Mouse (Mus musculus) ES-E14 (cell line): ENCODE data around the gene Zfpm1. TPM values are rescaled to one million over a fixed set of nuclear protein-coding genes. Genes with fewer than 3 reads are reported as not detected.

ENCODE experiments used
- DNase-seq: peaks from one replicate; pipeline ENCODE4 v3.0.0-alpha.2; 2013; ENCODE audit warnings: low read depth, low spot score
- H3K27ac ChIP-seq: 2 replicates; pipeline ENCODE4 v1.5.1; 2012; ENCODE audit warnings: low read depth, mild to moderate bottlenecking, low read length, moderate library complexity, mixed read lengths; ENCODE audit not compliant: poor library complexity, insufficient read depth, severe bottlenecking
- H3K36me3 ChIP-seq: 2 replicates; pipeline ENCODE4 v1.6.1; 2012; ENCODE audit warnings: mild to moderate bottlenecking, low read length, moderate library complexity, mixed read lengths; ENCODE audit not compliant: control insufficient read depth, poor library complexity, insufficient read depth, severe bottlenecking
- H3K4me1 ChIP-seq, 2 experiments: fragments of 150-350 bp in 1 of 2; sonication (generic) in 1 of 2; 2 replicates each; pipeline ENCODE4 v1.6.1; 2012; ENCODE audit warnings: low read length in 2 of 2, mild to moderate bottlenecking in 1 of 2, mixed read lengths in 1 of 2; ENCODE audit not compliant: control insufficient read depth in 2 of 2, insufficient read depth in 2 of 2, poor library complexity in 1 of 2
- H3K4me3 ChIP-seq, 2 experiments: fragments of 150-350 bp in 1 of 2; sonication (generic) in 1 of 2; 2 replicates each; pipeline ENCODE4 v1.5.1; 2012; ENCODE audit warnings: low read length in 2 of 2, low read depth in 1 of 2, mild to moderate bottlenecking in 1 of 2, mixed read lengths in 1 of 2; ENCODE audit not compliant: insufficient read depth in 1 of 2, poor library complexity in 1 of 2, severe bottlenecking in 1 of 2
- H3K9ac ChIP-seq: 2 replicates; pipeline ENCODE4 v1.6.1; 2012; ENCODE audit warnings: low read depth, mild to moderate bottlenecking, low read length, mixed read lengths; ENCODE audit not compliant: poor library complexity, insufficient read depth, severe bottlenecking
- H3K9me3 ChIP-seq: fragments of 150-350 bp; sonication (generic); 2 replicates; pipeline ENCODE4 v1.6.1; 2012; ENCODE audit warnings: low read depth, mild to moderate bottlenecking, low read length; ENCODE audit not compliant: control insufficient read depth, insufficient read depth
- CHD2 ChIP-seq: IDR thresholded peaks from 2 replicates; pipeline ENCODE4 v1.6.1; 2014; ENCODE audit warnings: mild to moderate bottlenecking, low read depth, low read length, inconsistent platforms
- HCFC1 ChIP-seq: IDR thresholded peaks from 2 replicates; pipeline ENCODE4 v1.6.1; 2012; ENCODE audit warnings: low read length, inconsistent platforms, borderline replicate concordance; ENCODE audit not compliant: insufficient read depth
- MAFK ChIP-seq: IDR thresholded peaks from 2 replicates; pipeline ENCODE4 v1.6.1; 2014; ENCODE audit warnings: mild to moderate bottlenecking, low read depth, low read length, inconsistent platforms; ENCODE audit not compliant: insufficient read depth
- ZC3H11A ChIP-seq: IDR thresholded peaks from 2 replicates; pipeline ENCODE4 v1.6.1; 2012; ENCODE audit warnings: low read depth, mild to moderate bottlenecking, inconsistent platforms, low read length, borderline replicate concordance
- ZNF384 ChIP-seq: IDR thresholded peaks from 2 replicates; pipeline ENCODE4 v1.6.1; 2012; ENCODE audit warnings: low read depth, low read length, inconsistent platforms
- in situ Hi-C, 2 experiments: fragments of 600-800 bp; cut with MboI; formaldehyde crosslinking; loops; one replicate each; pipeline ENCODE4 v1.15.1; 2025; ENCODE audit warnings: low sequenced_read_pairs in 2 of 2, inconsistent platforms in 1 of 2; ENCODE audit not compliant: unreplicated experiment in 2 of 2
- total RNA-seq: library from RNA; depleted of rRNA; stranded (reverse); fragments of 300-350 nt; gene quantifications from 2 replicates; pipeline ENCODE4 v1.2.3, GENCODE M21; 2012

The Zfpm1 gene
- total RNA-seq, 1 experiment: 8.5 TPM

DNA sequence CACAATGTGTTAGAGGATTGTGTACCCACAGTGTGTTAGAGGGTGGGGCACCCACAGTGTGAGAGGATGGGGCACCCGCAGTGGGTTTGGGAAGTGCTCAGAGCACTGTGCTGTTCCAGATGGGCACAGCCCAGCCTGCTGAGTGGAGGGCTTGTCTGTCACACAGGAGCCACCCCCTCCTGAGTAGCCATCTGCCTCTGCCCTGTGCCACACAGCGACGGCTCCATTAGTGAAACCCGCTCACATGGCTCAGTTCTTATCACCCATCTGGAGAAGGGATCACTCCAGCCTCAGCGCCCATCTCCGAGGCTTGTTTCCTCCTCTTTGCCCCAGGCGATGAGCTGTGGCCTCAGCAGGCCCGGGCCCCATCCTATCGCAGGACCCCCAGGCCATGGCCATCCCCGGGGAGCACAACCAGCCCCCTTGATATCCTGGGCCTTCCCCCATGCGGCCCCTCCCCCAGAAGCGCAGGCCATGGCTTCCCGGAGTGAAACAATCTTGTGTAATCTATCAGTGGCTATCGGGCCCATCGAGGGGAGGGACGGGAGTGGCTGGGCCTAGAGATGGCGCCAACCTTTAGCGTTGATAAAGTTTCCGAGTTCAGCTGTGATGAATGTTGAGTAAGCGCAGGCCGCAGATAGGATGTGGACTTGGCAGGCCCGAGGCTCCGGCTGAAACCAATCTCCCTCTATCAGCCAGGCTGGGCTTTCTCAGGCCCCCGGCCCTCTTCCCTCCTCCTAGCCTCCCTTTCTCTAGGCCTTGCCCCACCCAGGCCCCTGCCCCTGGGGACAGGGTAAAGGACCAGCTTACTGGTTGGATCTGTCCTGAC is 14.4 kb downstream of the Zfpm1 start:
- no peak for DNase-seq
- Histone ChIP-seq H3K9ac (peak overlapping the region; percentile 39), H3K36me3 (no peaks in the 10 kb centered on the region), H3K9me3 (no peaks in the 10 kb centered on the region), H3K4me3 (no peak overlapping the region; a peak in 1 of 4 replicates), H3K4me1 (peaks cover 0 to 11% of the 10 kb centered on the region in 2 experiments; a peak in 1 of 4 replicates), H3K27ac (no peak overlapping the region)
- TF ChIP-seq ZNF384 (no peak), CHD2 (no peak), HCFC1 (no peak), MAFK (no peak), ZC3H11A (no peak)
- in situ Hi-C loops: no loop called here

DNA sequence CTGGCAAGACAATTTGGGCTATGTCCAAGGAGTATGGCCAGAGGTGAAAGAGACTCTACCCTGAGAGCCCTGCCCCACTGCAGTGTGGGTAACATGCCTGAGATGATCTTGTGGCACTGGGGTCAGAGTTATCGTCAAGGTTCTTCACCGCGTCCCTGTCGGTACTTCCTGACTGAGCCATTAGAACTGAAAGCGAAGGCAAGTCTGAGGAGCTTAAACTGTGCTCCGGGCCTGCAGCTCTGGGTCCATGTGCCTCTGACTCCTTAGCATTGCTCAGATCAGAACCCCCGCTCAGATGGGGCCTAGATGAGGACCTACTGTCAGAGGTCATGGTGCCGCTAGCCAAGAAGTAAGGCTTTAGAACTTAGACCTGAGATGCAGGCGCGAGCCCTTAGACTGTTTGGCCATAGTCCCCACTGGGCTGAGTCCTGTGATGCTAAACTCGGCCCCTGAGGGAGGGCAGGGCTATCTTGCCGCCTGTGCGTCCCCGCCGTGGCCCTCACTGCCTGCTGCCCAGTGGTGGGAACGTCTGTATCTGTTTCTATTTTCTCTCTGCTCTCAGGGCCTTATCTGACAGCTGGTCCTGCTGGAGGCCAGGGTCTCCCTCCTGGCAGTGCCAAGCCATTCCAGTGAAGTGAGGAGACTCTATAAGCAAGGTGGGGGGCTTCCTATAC is 17.8 kb downstream of the Zfpm1 start:
- no peak for TF ChIP-seq ZC3H11A
- no peak for TF ChIP-seq HCFC1
- TF ChIP-seq CHD2: no peak
- no peak for TF ChIP-seq ZNF384
- no peak for TF ChIP-seq MAFK
- no peaks in the 10 kb centered on the region for H3K9me3 ChIP-seq
- DNase-seq: no peak
- H3K36me3 ChIP-seq: no peaks in the 10 kb centered on the region
- H3K4me1 ChIP-seq: peaks cover 0 to 12% of the 10 kb centered on the region in 2 experiments; a peak in 1 of 4 replicates
- in situ Hi-C loops: no loop called here
- H3K4me3 ChIP-seq: no peak overlapping the region
- H3K9ac ChIP-seq: no peak overlapping the region
- H3K27ac ChIP-seq: no peak overlapping the region

DNA sequence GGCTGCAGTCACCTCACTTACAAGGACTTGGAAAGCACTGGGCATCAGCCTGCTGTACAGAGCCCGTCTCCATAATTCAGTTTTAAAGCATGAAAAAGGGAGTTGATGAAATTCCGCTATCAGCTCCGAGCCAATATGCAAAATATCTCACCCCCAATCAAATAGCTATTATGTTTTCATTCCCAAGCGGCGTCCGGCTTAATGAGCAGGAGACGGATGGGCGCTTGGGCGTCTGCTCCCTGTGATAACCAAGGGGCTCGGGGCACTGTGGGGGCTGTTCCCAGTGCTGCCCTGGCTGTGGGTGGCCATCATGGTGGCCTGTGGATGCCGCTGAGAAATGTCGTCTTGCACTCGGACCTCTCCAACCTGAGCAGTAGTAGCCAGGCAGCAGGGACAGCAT is 19.1 kb downstream of the Zfpm1 start:
- Histone ChIP-seq H3K27ac (no peak overlapping the region), H3K4me1 (peaks cover 0 to 11% of the 10 kb centered on the region in 2 experiments; a peak in 1 of 4 replicates), H3K36me3 (no peaks in the 10 kb centered on the region), H3K9me3 (no peaks in the 10 kb centered on the region), H3K9ac (no peak overlapping the region), H3K4me3 (no peak overlapping the region)
- no peak for DNase-seq
- TF ChIP-seq ZC3H11A: no peak
- no peak for TF ChIP-seq ZNF384
- no peak for TF ChIP-seq HCFC1
- no peak for TF ChIP-seq CHD2
- TF ChIP-seq MAFK: no peak
- in situ Hi-C loops: no loop called here

DNA sequence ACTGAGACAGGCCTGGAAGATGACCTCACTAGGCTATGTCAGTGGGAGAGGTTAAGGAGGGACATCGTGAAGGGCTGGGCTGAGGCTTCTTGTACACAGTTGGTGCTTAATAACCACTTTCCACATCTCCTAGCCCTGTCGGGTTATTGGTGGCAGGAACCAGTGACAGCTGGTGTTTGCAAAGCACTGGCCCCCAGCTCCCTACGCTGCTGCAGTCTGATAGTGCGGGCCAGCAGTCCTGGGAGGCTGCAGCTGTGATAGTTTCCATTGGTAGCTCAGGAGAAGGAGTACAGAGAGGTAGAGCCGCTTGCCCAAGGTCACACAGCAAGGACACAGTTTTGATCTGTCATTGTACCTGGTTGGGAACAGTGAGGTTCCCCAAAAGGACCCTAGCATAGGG is 19.9 kb downstream of the Zfpm1 start:
- in situ Hi-C loops: no loop called here
- no peak overlapping the region for H3K4me3 ChIP-seq
- H3K9ac ChIP-seq: no peak overlapping the region
- no peaks in the 10 kb centered on the region for H3K36me3 ChIP-seq
- no peak for DNase-seq
- peaks cover 0 to 11% of the 10 kb centered on the region in 2 experiments; a peak in 1 of 4 replicates for H3K4me1 ChIP-seq
- TF ChIP-seq ZC3H11A: no peak
- TF ChIP-seq HCFC1: no peak
- no peak for TF ChIP-seq CHD2
- H3K9me3 ChIP-seq: no peaks in the 10 kb centered on the region
- no peak overlapping the region for H3K27ac ChIP-seq
